Comparison of ENCODE assay signal across 10 mouse cellular contexts in the genomic region with DNA sequence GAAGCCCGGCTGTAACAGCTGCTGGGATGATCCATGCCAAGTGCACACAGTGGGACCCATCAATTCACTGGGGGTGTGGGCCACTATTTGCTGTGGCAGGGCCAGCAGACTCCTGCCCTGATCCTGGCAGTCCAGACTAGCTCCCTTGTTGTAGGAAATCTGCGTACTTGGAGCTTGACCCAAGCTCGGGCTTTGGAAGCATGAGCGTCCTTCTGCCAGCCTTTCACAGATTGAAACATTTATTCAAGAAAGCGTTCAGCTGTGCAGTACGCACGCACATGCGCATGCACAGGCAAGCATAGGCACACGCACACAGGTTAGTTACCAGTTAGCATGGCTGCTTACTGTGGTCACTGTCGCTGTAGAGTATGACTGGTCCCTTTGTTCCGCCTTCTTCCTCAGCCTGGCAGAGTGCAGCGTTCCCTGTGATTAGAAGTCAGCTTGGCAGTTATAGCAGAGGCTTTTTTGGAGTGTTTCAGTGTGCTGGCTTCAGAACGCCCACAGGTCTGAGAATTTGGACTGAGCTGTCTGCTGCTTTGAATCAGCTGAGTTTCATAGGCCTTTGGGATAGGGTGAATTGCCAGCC. TPM values are rescaled to one million over a fixed set of nuclear protein-coding genes. Genes with fewer than 3 reads are reported as not detected.
DNase-seq lines count a peak whose midpoint lies in the region; ATAC-seq lines count a peak whose summit lies in the region.
"Had no signal": no experiment of that assay in that cellular context is flagged by ENCODE, and none has a peak within 500 bp of the region (broad histone marks: within the 10 kb centered on the region; RNA-seq: fewer than 3 reads in every experiment).

No protein-coding gene starts in this region.

- H3K9me3 ChIP-seq in heart, embryonic 15.5 days (replicated peaks), result no peaks in the 10 kb centered on the region
- H3K9me3 ChIP-seq in embryonic facial prominence, embryonic 12.5 days, result no peaks in the 10 kb centered on the region
- H3K9me3 ChIP-seq in neural tube, embryonic 15.5 days (replicated peaks), result no peaks in the 10 kb centered on the region
- H3K9me3 ChIP-seq: G1E had no signal

- H3K36me3 ChIP-seq in heart, embryonic 15.5 days, result peaks cover 7% of the 10 kb centered on the region; the same call in 1 of the 2 replicates
- no peaks in the 10 kb centered on the region for H3K36me3 ChIP-seq in embryonic facial prominence, embryonic 12.5 days
- peaks cover 24% of the 10 kb centered on the region for H3K36me3 ChIP-seq in neural tube, embryonic 15.5 days

- ATAC-seq in heart, embryonic 15.5 days (replicated peaks; ENCODE audit: insufficient number of reproducible peaks, insufficient read depth, low FRiP score, low read depth), result 0 out of 2 replicates have a peak, but pooled peaks have one; percentile 12
- no peak for ATAC-seq in embryonic facial prominence, embryonic 12.5 days (ENCODE audit: insufficient number of reproducible peaks, insufficient read depth, low FRiP score, low TSS enrichment)
- peak; percentile 51 for ATAC-seq in neural tube, embryonic 15.5 days (ENCODE audit: low FRiP score)

- peak overlapping the region; percentile 40 for H3K27ac ChIP-seq in heart, embryonic 15.5 days
- H3K27ac ChIP-seq in embryonic facial prominence, embryonic 12.5 days, result peak overlapping the region; percentile 38; the same call in 1 of the 2 replicates
- H3K27ac ChIP-seq in neural tube, embryonic 15.5 days (replicated peaks), result peak overlapping the region; percentile 79

- peaks cover 16% of the 10 kb centered on the region for H3K4me1 ChIP-seq in heart, embryonic 15.5 days (replicated peaks)
- peaks cover 14% of the 10 kb centered on the region for H3K4me1 ChIP-seq in embryonic facial prominence, embryonic 12.5 days
- H3K4me1 ChIP-seq in neural tube, embryonic 15.5 days, result peaks cover 35% of the 10 kb centered on the region

- no peak overlapping the region for H3K9ac ChIP-seq in heart, embryonic 15.5 days
- no peak overlapping the region for H3K9ac ChIP-seq in embryonic facial prominence, embryonic 12.5 days
- no peak overlapping the region for H3K9ac ChIP-seq in neural tube, embryonic 15.5 days (replicated peaks)

- 71% methylated on average over 13 of the region's 13 CpGs for WGBS in heart, embryonic 15.5 days
- WGBS in embryonic facial prominence, embryonic 12.5 days, result 65% methylated on average over 13 of the region's 13 CpGs
- WGBS in neural tube, embryonic 15.5 days, result 66% methylated on average over 13 of the region's 13 CpGs

- intact Hi-C loops in heart, postnatal 14 days (cut with DNase I), result no loop called here

- no peaks in the 10 kb centered on the region for H3K27me3 ChIP-seq in heart, embryonic 15.5 days
- no peaks in the 10 kb centered on the region for H3K27me3 ChIP-seq in embryonic facial prominence, embryonic 12.5 days
- no peaks in the 10 kb centered on the region for H3K27me3 ChIP-seq in neural tube, embryonic 15.5 days (replicated peaks)

- no peak overlapping the region for H3K4me2 ChIP-seq in heart, embryonic 15.5 days
- H3K4me2 ChIP-seq in embryonic facial prominence, embryonic 12.5 days (replicated peaks), result no peak overlapping the region
- no peak overlapping the region for H3K4me2 ChIP-seq in neural tube, embryonic 15.5 days

- DNase-seq in heart, postnatal 14 days, result no peak
- peak; percentile 78 to 79 for DNase-seq in layer of hippocampus, adult 8-10 months (ENCODE audit: low spot score in 2 of 2)
- DNase-seq in thymus, adult 18-20 months, result no peak
- no peak for DNase-seq in urinary bladder, postnatal 25 days (ENCODE audit: low spot score)
- DNase-seq in adrenal gland, postnatal 36 days, result no peak

- no peak overlapping the region for H3K4me3 ChIP-seq in heart, embryonic 15.5 days
- no peak overlapping the region for H3K4me3 ChIP-seq in embryonic facial prominence, embryonic 12.5 days
- no peak overlapping the region for H3K4me3 ChIP-seq in neural tube, embryonic 15.5 days (replicated peaks)
- H3K4me3 ChIP-seq: erythroblast, embryonic 14.5 days had no signal

RNA-seq across cellular contexts. Expression of a gene that starts 47.0 kb away (rescaled TPM):
- 11.2 and 13.2 TPM in 2 replicates for polyA plus RNA-seq in heart, embryonic 15.5 days (2015; fragmentation: Nextera tagmentation; extraction: Ambion mirVana)
- 10 to 100 TPM; 19.9 to 20.6 TPM for total RNA-seq in heart, postnatal 14 days (2021)
- 9.7 and 10.6 TPM in 2 replicates for polyA plus RNA-seq in embryonic facial prominence, embryonic 12.5 days (2016; fragmentation: Nextera tagmentation; extraction: Ambion mirVana)
- 1 to 10 TPM; 5.9 to 7.2 (median 6.6) TPM for total RNA-seq in layer of hippocampus, adult 8-10 months (2022)
- 17.7 and 20.8 TPM in 2 replicates for polyA plus RNA-seq in neural tube, embryonic 15.5 days (2015; fragmentation: Nextera tagmentation; extraction: Ambion mirVana)
- 1 to 10 TPM; 4.7 to 7.2 TPM for total RNA-seq in adrenal gland, postnatal 36 days (2021)
- polyA plus RNA-seq: erythroblast, embryonic 14.5 days had no signal

RNA-seq across cellular contexts. Expression of a gene that starts 49.1 kb away (rescaled TPM):
- 58.4 and 73.4 TPM in 2 replicates for polyA plus RNA-seq in heart, embryonic 15.5 days (2015; fragmentation: Nextera tagmentation; extraction: Ambion mirVana)
- 10 to 100 TPM; 37.3 to 39.3 TPM for total RNA-seq in heart, postnatal 14 days (2021)
- 57.9 and 69.8 TPM in 2 replicates for polyA plus RNA-seq in embryonic facial prominence, embryonic 12.5 days (2016; fragmentation: Nextera tagmentation; extraction: Ambion mirVana)
- 100 to 1,000 TPM; 297 to 327 (median 321) TPM for total RNA-seq in layer of hippocampus, adult 8-10 months (2022)
- polyA plus RNA-seq in neural tube, embryonic 15.5 days (2015; fragmentation: Nextera tagmentation; extraction: Ambion mirVana), result 402 and 456 TPM in 2 replicates
- total RNA-seq in adrenal gland, postnatal 36 days (2021), result 10 to 100 TPM; 37.1 to 53.6 TPM

Comparison
In these comparisons a context has a peak if more than half of its experiments do, and no peak if none do; other contexts are left out.
1. DNase-seq: peak in layer of hippocampus, adult 8-10 months (2 of 2); none in heart, postnatal 14 days (0 of 2), thymus, adult 18-20 months (0 of 2), urinary bladder, postnatal 25 days (single experiment) and adrenal gland, postnatal 36 days (0 of 2).
2. RNA of a gene that starts 49.1 kb away (total RNA-seq): 297 to 327 TPM in layer of hippocampus, adult 8-10 months; 37.1 to 53.6 TPM in adrenal gland, postnatal 36 days and 37.3 to 39.3 TPM in heart, postnatal 14 days; every median in the first group is over 4 times any median in the second.
3. Peak in every context shown above with its lines, with median percentiles within 50 percentile points of each other: H3K27ac ChIP-seq.